Mouse (Mus musculus) thymus, postnatal 25 days (tissue): ENCODE measurements around the gene Cpne5.
A peak's percentile ranks its signal among the peaks of the same experiment; 100 is the strongest.

Experiments
- DNase-seq: peaks from one replicate; pipeline ENCODE4 v3.0.0; 2022

Cpne5 gene

GRCm38 (mm10) chr17:29167371-29167770 lies 70.6 kb downstream of the Cpne5 start:
- peak; percentile 86 for DNase-seq

GRCm38 (mm10) chr17:29165967-29166578 lies 71.9 kb downstream of the Cpne5 start:
- no peak for DNase-seq

- DNase-seq, result peak; percentile 51
Observed at GRCm38 (mm10) chr17:29165452-29165851, 72.5 kb downstream of the Cpne5 start.

GRCm38 (mm10) chr17:29164469-29165111 lies 73.4 kb downstream of the Cpne5 start:
- DNase-seq, result peak; percentile 59

GRCm38 (mm10) chr17:29162334-29162733 lies 75.6 kb downstream of the Cpne5 start:
- no peak for DNase-seq

- DNase-seq, result no peak
Observed at GRCm38 (mm10) chr17:29159743-29160455, 78.1 kb downstream of the Cpne5 start.

- no peak for DNase-seq
Observed at GRCm38 (mm10) chr17:29159320-29159719, 78.6 kb downstream of the Cpne5 start.

GRCm38 (mm10) chr17:29158899-29159298 lies 79.1 kb downstream of the Cpne5 start:
- no peak for DNase-seq

GRCm38 (mm10) chr17:29156866-29157265 lies 81.1 kb downstream of the Cpne5 start:
- DNase-seq, result no peak

GRCm38 (mm10) chr17:29156396-29156795 lies 81.6 kb downstream of the Cpne5 start:
- DNase-seq, result no peak

- peak; percentile 57 for DNase-seq
Observed at GRCm38 (mm10) chr17:29155355-29156135, 82.4 kb downstream of the Cpne5 start.

- DNase-seq, result no peak
Observed at GRCm38 (mm10) chr17:29154247-29154646, 83.7 kb downstream of the Cpne5 start.

GRCm38 (mm10) chr17:29152547-29152946 lies 85.4 kb downstream of the Cpne5 start:
- peak; percentile 74 for DNase-seq

- DNase-seq, result no peak
Observed at GRCm38 (mm10) chr17:29149766-29150165, 88.2 kb downstream of the Cpne5 start.

GRCm38 (mm10) chr17:29147773-29148172 lies 90.2 kb downstream of the Cpne5 start:
- DNase-seq, result no peak

- peak; percentile 50 for DNase-seq
Observed at GRCm38 (mm10) chr17:29147273-29147672, 90.7 kb downstream of the Cpne5 start.

GRCm38 (mm10) chr17:29145101-29145500 lies 92.9 kb downstream of the Cpne5 start:
- DNase-seq, result no peak

- peak; percentile 43 for DNase-seq
Observed at GRCm38 (mm10) chr17:29143266-29143665, 94.7 kb downstream of the Cpne5 start.

GRCm38 (mm10) chr17:29141577-29141976 lies 96.4 kb downstream of the Cpne5 start:
- DNase-seq, result no peak

GRCm38 (mm10) chr17:29137906-29138305 lies 100.1 kb downstream of the Cpne5 start:
- no peak for DNase-seq

GRCm38 (mm10) chr17:29136236-29136635 lies 101.7 kb downstream of the Cpne5 start:
- no peak for DNase-seq

GRCm38 (mm10) chr17:29135066-29135465 lies 102.9 kb downstream of the Cpne5 start:
- peak; percentile 52 for DNase-seq

GRCm38 (mm10) chr17:29129341-29129740 lies 108.6 kb downstream of the Cpne5 start:
- no peak for DNase-seq
